Mouse (Mus musculus) hindbrain, embryonic 11.5 days (tissue): ENCODE results near the gene Naaa. TPM values are rescaled to one million over a fixed set of nuclear protein-coding genes. Genes with fewer than 3 reads are reported as not detected.
A peak's percentile ranks its signal among the peaks of the same experiment; 100 is the strongest.

Experiments used
- ATAC-seq: fragments of 200-750 bp; cut with Nextera tagmentation; 2 replicates; pipeline ENCODE4 v1.8.0; 2017; ENCODE audit warnings: mild to moderate bottlenecking, moderate TSS enrichment, moderate library complexity; ENCODE audit not compliant: low FRiP score
- DNase-seq: peaks from one replicate; pipeline ENCODE4 v3.0.0-alpha.2; 2015; ENCODE audit warnings: low spot score
- H3K27ac ChIP-seq: fragments of 300-500 bp; sonication (generic); 2 replicates; pipeline ENCODE4 v1.5.1; 2014; ENCODE audit warnings: mild to moderate bottlenecking, low read depth, low read length
- H3K27me3 ChIP-seq: fragments of 300-500 bp; sonication (generic); 2 replicates; pipeline ENCODE4 v1.6.1; 2014; ENCODE audit warnings: mild to moderate bottlenecking, low read length, moderate library complexity, mixed read lengths; ENCODE audit not compliant: control insufficient read depth, insufficient read depth
- H3K36me3 ChIP-seq: fragments of 300-500 bp; sonication (generic); 2 replicates; pipeline ENCODE4 v1.6.1; 2014; ENCODE audit warnings: mild to moderate bottlenecking, low read length, moderate library complexity, mixed read lengths; ENCODE audit not compliant: control insufficient read depth, insufficient read depth
- H3K4me1 ChIP-seq: fragments of 300-500 bp; sonication (generic); replicated peaks from 2 replicates; pipeline ENCODE4 v1.6.1; 2014; ENCODE audit warnings: low read length, mixed read lengths; ENCODE audit not compliant: control insufficient read depth, insufficient read depth
- H3K4me2 ChIP-seq: fragments of 300-500 bp; sonication (generic); replicated peaks from 2 replicates; pipeline ENCODE4 v1.6.1; 2014; ENCODE audit warnings: mild to moderate bottlenecking, low read depth, low read length
- H3K4me3 ChIP-seq: fragments of 300-500 bp; sonication (generic); 2 replicates; pipeline ENCODE4 v1.5.1; 2014; ENCODE audit warnings: low read depth, low read length
- H3K9ac ChIP-seq: fragments of 300-500 bp; sonication (generic); 2 replicates; pipeline ENCODE4 v1.6.1; 2014; ENCODE audit warnings: low read depth, low read length
- H3K9me3 ChIP-seq: fragments of 300-500 bp; sonication (generic); 2 replicates; pipeline ENCODE4 v1.6.1; 2016; ENCODE audit warnings: low read length; ENCODE audit not compliant: control insufficient read depth
- WGBS: fragments of 180-500 bp; shearing (Covaris S2); extraction: QIAGEN DNeasy Blood & Tissue Kit; methylation state at CpG from one replicate; pipeline ENCODE4 v1.1.7; 2014; 5-methylcytosine and 5-hydroxymethylcytosine counted together
- polyA plus RNA-seq: library from polyadenylated mRNA; unstranded; fragments of >200 nt; fragmentation: Nextera tagmentation; extraction: Ambion mirVana; gene quantifications from 2 replicates; pipeline ENCODE4 v1.2.1, GENCODE M21; 2014

Gene Naaa
- polyA plus RNA-seq, 1 experiment from 2014 or later = 4.7 TPM

DNA sequence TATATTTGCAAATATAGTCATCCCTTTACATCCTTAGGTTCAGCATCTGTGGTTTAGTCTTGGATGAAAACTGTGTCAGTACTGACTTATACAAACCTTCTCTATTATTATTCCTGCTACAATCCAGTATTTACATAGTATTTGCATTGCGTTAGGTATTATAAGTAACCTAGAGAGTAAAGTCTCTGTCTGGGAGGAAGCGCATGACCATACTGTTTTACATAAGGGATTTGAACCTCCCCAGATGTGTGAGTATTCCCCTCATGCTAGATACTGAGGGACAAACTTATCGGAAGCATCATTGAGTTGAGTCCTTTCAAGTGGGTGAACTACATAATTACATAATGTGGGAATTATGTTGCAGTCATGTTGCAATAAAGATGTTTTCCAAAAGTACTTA is 48.5 kb downstream of the Naaa start:
- Histone ChIP-seq H3K4me1 (no peaks in the 10 kb centered on the region), H3K27ac (no peak overlapping the region), H3K4me3 (no peak overlapping the region), H3K4me2 (no peak overlapping the region), H3K9ac (no peak overlapping the region), H3K9me3 (no peaks in the 10 kb centered on the region), H3K27me3 (no peaks in the 10 kb centered on the region), H3K36me3 (no peaks in the 10 kb centered on the region)
- ATAC-seq (no peak), DNase-seq (no peak)
- WGBS = 95% methylated on average over 3 of the region's 3 CpGs

DNA sequence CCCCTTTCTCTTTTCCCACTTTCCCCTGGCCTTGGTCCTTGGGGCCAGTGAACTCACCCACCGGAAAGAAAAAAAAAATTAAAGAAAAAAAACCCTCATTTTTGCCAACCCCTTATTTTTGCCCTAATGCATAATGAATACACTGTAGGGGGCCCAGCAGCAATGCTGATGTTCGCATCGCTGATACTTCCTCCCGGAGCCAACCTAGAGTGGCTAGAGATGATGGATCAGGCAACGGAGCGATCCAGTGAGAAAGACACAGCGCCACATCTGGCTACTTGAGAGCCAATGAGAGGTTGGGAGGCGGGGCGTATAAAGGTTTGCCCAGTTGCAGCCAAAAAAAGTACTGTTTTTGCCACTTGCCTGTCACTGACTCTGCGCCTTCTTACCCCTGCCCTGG is 49.2 kb downstream of the Naaa start:
- Histone ChIP-seq H3K36me3 (no peaks in the 10 kb centered on the region), H3K4me3 (no peak overlapping the region), H3K4me2 (no peak overlapping the region), H3K4me1 (no peaks in the 10 kb centered on the region), H3K27ac (no peak overlapping the region), H3K27me3 (no peaks in the 10 kb centered on the region), H3K9me3 (no peaks in the 10 kb centered on the region), H3K9ac (no peak overlapping the region)
- ATAC-seq = no peak
- 26% methylated on average over 10 of the region's 10 CpGs for WGBS
- DNase-seq = no peak

DNA sequence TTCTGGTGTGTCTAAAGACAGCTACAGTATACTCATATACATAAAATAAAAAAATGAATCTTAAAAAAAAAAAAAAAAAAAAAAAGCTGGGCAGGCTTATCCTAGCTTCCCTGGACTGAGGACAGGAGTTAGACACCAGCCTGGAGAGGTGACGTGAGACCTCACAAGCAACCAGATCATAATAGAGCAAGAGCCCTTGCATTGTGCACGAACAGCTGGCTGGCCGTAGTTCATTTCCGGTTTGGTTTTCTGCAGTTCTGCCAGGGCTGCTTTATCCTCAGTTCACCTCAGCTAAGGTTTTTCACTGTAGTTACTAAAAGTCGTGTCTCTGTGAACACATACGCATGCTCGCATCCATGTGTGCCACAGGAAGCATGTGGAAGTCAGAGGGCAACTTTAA is 50.2 kb downstream of the Naaa start:
- H3K27me3 ChIP-seq = no peaks in the 10 kb centered on the region
- H3K4me1 ChIP-seq = no peaks in the 10 kb centered on the region
- no peaks in the 10 kb centered on the region for H3K9me3 ChIP-seq
- no peak overlapping the region for H3K9ac ChIP-seq
- no peaks in the 10 kb centered on the region for H3K36me3 ChIP-seq
- H3K4me2 ChIP-seq = no peak overlapping the region
- 89% methylated on average over 7 of the region's 7 CpGs for WGBS
- ATAC-seq (no peak), DNase-seq (no peak)
- H3K4me3 ChIP-seq = no peak overlapping the region
- H3K27ac ChIP-seq = no peak overlapping the region

DNA sequence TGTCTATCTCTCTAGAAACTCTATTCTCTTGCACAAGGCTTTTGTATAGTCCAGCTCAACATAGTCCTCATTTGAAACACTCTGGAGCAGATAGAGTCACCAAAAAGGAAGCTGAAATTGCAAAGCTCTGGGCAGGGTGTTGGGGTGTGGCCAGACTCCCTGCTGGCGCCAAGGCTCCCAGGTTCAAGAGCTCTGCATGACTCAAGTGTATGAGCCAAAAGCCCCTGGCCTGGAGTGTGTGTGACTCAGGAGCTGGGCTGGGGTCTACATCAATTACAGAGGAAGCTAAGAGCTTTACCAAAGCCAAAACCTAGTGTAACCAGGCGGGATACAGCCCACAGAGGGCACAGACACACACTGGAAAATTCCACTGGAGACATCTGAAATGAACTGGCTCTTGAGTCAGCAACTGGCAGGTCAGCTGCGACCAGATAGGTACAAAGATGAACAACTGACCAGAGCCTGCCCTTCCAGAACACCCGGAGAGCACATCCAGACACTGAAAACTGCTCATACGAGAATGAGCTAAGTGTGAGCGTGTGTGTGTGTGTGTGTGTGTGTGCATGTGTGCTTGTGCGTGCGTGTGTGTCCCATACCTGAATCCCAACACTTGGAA is 57.6 kb downstream of the Naaa start:
- H3K4me3 ChIP-seq = no peak overlapping the region
- no peaks in the 10 kb centered on the region for H3K4me1 ChIP-seq
- H3K36me3 ChIP-seq = no peaks in the 10 kb centered on the region
- H3K27ac ChIP-seq = no peak overlapping the region
- no peaks in the 10 kb centered on the region for H3K27me3 ChIP-seq
- 92% methylated on average over 8 of the region's 8 CpGs for WGBS
- no peak overlapping the region for H3K9ac ChIP-seq
- H3K9me3 ChIP-seq = no peaks in the 10 kb centered on the region
- ATAC-seq (no peak), DNase-seq (no peak)
- no peak overlapping the region for H3K4me2 ChIP-seq

DNA sequence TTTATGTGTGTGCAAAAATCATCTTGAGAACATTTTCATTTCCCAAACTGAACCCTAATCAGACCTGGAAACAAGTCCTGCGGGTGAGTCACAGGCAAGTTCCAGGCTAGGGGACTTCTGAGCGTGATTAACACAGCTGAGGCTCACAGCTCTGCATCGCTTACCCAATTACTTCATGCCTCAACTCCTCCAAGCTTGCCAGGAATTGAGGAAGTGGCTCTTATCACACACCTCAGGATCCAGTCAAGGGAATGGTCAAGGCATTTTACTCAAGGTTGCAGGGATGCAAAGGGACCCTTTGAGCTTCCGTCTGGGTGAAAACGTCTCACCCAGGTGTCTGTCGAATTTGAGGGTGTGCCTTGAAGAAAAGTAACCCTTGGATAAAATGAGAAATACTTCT is 58.1 kb downstream of the Naaa start:
- Histone ChIP-seq H3K9ac (no peak overlapping the region), H3K4me3 (no peak overlapping the region), H3K36me3 (no peaks in the 10 kb centered on the region), H3K4me2 (no peak overlapping the region), H3K4me1 (no peaks in the 10 kb centered on the region), H3K9me3 (no peaks in the 10 kb centered on the region), H3K27ac (no peak overlapping the region), H3K27me3 (no peaks in the 10 kb centered on the region)
- no peak for DNase-seq
- ATAC-seq = peak; percentile 38; the same call in 1 of the 2 replicates
- 75% methylated on average over 6 of the region's 6 CpGs for WGBS

DNA sequence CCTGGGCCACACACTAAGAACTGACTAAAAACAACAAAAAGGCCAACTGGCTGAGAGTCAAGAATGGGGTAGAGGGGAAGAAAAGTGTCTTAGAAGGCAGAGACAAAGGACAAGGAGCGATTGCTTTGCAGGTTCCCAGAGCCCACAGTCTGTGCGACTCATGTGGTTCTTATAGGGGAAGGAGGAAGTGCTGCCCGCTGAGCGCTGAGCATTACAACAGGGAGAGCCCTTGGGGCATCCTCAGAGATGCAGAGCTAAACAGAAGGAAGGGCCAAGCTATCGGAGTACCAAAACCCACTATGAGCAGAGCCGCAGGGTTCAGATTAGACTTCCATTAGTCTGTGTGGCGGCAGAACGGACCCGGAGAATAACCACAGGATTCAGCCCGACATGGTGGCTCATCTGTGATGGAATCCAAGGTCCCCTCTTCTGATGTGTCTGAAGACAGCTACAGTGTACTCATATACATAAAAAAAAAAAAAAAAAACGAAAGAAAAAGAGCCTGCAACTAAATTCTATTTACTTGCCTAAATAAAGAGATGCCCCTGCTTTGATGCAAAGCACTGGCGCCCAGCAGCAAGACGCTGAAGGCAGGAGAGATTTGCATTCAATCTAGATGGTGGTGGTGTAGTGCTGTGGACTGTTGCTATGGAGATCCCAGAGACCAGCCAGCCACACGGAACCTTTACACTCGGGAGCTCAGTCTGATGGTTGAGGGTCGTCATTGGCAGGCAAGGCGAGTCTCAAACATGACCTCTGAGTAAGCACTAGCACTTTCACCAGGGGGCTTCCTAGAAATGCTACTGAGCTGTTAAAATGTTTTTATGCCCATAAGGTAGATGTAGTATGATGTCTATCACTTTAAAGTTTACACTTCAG is 58.8 kb downstream of the Naaa start:
- no peak overlapping the region for H3K4me3 ChIP-seq
- WGBS = 38% methylated on average over 17 of the region's 17 CpGs
- no peak overlapping the region for H3K4me2 ChIP-seq
- DNase-seq (peak; percentile 26), ATAC-seq (peak; percentile 78; the same call in 1 of the 2 replicates)
- H3K9ac ChIP-seq = no peak overlapping the region
- no peaks in the 10 kb centered on the region for H3K36me3 ChIP-seq
- no peaks in the 10 kb centered on the region for H3K4me1 ChIP-seq
- no peaks in the 10 kb centered on the region for H3K27me3 ChIP-seq
- H3K9me3 ChIP-seq = no peaks in the 10 kb centered on the region
- H3K27ac ChIP-seq = no peak overlapping the region; the same call in 1 of the 2 replicates

DNA sequence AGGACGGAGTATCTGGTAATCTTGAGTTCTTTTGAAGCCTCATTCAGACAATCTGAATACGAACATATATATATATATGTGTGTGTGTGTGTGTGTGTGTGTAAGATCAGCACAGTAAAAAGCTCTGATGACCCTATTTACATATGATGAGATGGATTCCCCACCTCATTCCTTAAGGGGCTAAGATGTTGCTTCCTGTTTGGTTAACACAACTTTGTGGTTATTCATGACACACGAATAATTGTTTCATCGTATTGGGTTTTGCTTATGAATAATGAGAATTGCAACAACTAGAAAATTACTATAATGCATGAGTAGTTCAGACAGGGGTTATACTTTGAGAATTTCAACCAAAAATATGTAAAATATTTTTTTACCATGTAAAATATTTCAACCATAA is 62.7 kb downstream of the Naaa start, which contains the start of gene U90926:
U90926 (minus strand) TSS at position 101 of the 400 bp plus-strand sequence.
- Histone ChIP-seq H3K4me2 (no peak within 1 kb of the TSS), H3K9me3 (no peaks in the 10 kb centered on the region), H3K4me3 (no peak within 1 kb of the TSS), H3K4me1 (no peaks in the 10 kb centered on the region), H3K27me3 (no peaks in the 10 kb centered on the region), H3K9ac (no peak within 1 kb of the TSS), H3K27ac (no peak within 1 kb of the TSS), H3K36me3 (no peaks in the 10 kb centered on the region)
- DNase-seq (no peak), ATAC-seq (no peak)
- WGBS = 93% methylated on average over 4 of the region's 4 CpGs

DNA sequence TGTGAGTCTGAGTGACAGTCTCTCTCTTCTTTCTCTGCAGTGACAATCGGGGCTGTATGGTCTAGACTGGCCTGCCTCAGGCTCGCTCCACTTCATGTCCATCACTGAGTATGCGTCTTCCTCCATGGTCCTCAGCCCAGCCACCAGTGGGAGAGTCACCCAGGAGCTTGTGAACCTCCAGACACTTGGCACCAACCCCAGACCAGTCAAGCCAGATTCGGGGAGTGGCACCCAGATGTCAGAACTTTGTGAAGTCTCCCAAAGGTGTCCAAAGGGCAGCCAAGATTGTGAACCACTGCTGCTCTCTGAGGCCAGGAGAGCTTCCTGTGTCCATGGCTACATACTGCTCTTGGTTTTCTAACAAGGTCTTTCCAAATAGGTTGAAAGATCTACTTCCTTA is 65.7 kb downstream of the Naaa start:
- Histone ChIP-seq H3K36me3 (no peaks in the 10 kb centered on the region), H3K27ac (no peak overlapping the region), H3K4me3 (no peak overlapping the region), H3K9me3 (no peaks in the 10 kb centered on the region), H3K9ac (no peak overlapping the region), H3K4me1 (no peaks in the 10 kb centered on the region), H3K27me3 (no peaks in the 10 kb centered on the region), H3K4me2 (no peak overlapping the region)
- DNase-seq = no peak
- no peak for ATAC-seq
- WGBS = 93% methylated on average over 4 of the region's 4 CpGs

DNA sequence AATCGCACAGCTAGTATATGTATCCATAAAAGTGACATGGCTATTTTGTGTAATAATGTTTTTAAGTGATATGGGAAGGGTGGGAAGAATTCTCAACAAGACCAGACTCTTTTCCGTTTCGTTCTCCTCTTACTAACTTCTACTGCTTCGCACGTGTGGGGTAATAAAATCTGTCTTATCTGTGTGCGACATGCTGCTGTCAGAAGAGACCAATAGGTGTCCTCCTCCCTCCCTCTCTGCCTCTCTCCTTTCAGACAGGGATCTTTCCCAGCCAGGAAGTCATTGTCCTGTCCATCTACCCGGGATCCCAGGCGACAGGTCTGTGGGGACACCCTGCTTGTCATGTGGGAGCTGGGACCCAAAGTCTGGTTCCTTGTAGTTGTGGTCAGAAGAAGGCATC is 67.8 kb downstream of the Naaa start:
- DNase-seq = no peak
- H3K4me3 ChIP-seq = no peak overlapping the region
- H3K36me3 ChIP-seq = no peaks in the 10 kb centered on the region
- WGBS = 79% methylated on average over 8 of the region's 8 CpGs
- no peak for ATAC-seq
- H3K27me3 ChIP-seq = no peaks in the 10 kb centered on the region
- H3K4me1 ChIP-seq = no peaks in the 10 kb centered on the region
- no peaks in the 10 kb centered on the region for H3K9me3 ChIP-seq
- no peak overlapping the region for H3K27ac ChIP-seq
- H3K4me2 ChIP-seq = no peak overlapping the region
- no peak overlapping the region for H3K9ac ChIP-seq
